Mouse (Mus musculus) embryonic facial prominence, embryonic 12.5 days (tissue): ENCODE data around the gene Hspb8. TPM values are rescaled to one million over a fixed set of nuclear protein-coding genes. Genes with fewer than 3 reads are reported as not detected.
"Not testable (repeated sequence)": the region's sequence is repeated elsewhere in the genome, so short reads cannot be mapped to it uniquely, and the experiment has no call there.

Experiments used
- ATAC-seq: fragments of 200-750 bp; cut with Nextera tagmentation; 2 replicates; pipeline ENCODE4 v1.8.0; 2017; ENCODE audit not compliant: insufficient number of reproducible peaks, insufficient read depth, low FRiP score, low TSS enrichment
- H3K27ac ChIP-seq: fragments of 300-500 bp; sonication (generic); 2 replicates; pipeline ENCODE4 v1.5.1; 2016; ENCODE audit warnings: mild to moderate bottlenecking
- H3K27me3 ChIP-seq: fragments of 300-500 bp; sonication (generic); 2 replicates; pipeline ENCODE4 v1.6.1; 2016; ENCODE audit warnings: mild to moderate bottlenecking, moderate library complexity
- H3K36me3 ChIP-seq: fragments of 300-500 bp; sonication (generic); 2 replicates; pipeline ENCODE4 v1.6.1; 2016; ENCODE audit warnings: mild to moderate bottlenecking
- H3K4me1 ChIP-seq: fragments of 300-500 bp; sonication (generic); 2 replicates; pipeline ENCODE4 v1.6.1; 2016
- H3K4me2 ChIP-seq: fragments of 300-500 bp; sonication (generic); replicated peaks from 2 replicates; pipeline ENCODE4 v1.6.1; 2016; ENCODE audit warnings: mild to moderate bottlenecking, moderate library complexity
- H3K4me3 ChIP-seq: fragments of 300-500 bp; sonication (generic); 2 replicates; pipeline ENCODE4 v1.5.1; 2016; ENCODE audit warnings: mild to moderate bottlenecking
- H3K9ac ChIP-seq: fragments of 300-500 bp; sonication (generic); 2 replicates; pipeline ENCODE4 v1.6.1; 2016; ENCODE audit warnings: mild to moderate bottlenecking, moderate library complexity
- H3K9me3 ChIP-seq: fragments of 300-500 bp; sonication (generic); 2 replicates; pipeline ENCODE4 v1.6.1; 2016; ENCODE audit warnings: mild to moderate bottlenecking, moderate library complexity
- WGBS: fragments of 180-500 bp; shearing (Covaris S2); methylation state at CpG from one replicate; pipeline ENCODE4 v1.1.7; 2016; 5-methylcytosine and 5-hydroxymethylcytosine counted together
- polyA plus RNA-seq: library from polyadenylated mRNA; unstranded; fragments of >200 nt; fragmentation: Nextera tagmentation; extraction: Ambion mirVana; gene quantifications from 2 replicates; pipeline ENCODE4 v1.2.1, GENCODE M21; 2016

Gene Hspb8
- polyA plus RNA-seq, 1 experiment from 2014 or later: 8.1 TPM

- H3K4me1 ChIP-seq: peaks cover 4% of the 10 kb centered on the region; the same call in 1 of the 2 replicates
- ATAC-seq: no peak
- no peak overlapping the region for H3K27ac ChIP-seq
- H3K36me3 ChIP-seq: no peaks in the 10 kb centered on the region
- no peaks in the 10 kb centered on the region for H3K27me3 ChIP-seq
- H3K4me2 ChIP-seq: no peak overlapping the region
- H3K9ac ChIP-seq: no peak overlapping the region
- H3K4me3 ChIP-seq: no peak overlapping the region
- WGBS: 41% methylated on average over 11 of the region's 11 CpGs
- H3K9me3 ChIP-seq: no peaks in the 10 kb centered on the region
Observed at GRCm38 (mm10) chr5:116386020-116386419, 36.6 kb downstream of the Hspb8 start.

- ATAC-seq, H3K27ac ChIP-seq, H3K36me3 ChIP-seq, H3K9ac ChIP-seq, H3K4me3 ChIP-seq, H3K9me3 ChIP-seq, H3K4me1 ChIP-seq, H3K4me2 ChIP-seq, H3K27me3 ChIP-seq: not testable (repeated sequence)
- WGBS: 91% methylated on average over 7 of the region's 7 CpGs
Observed at GRCm38 (mm10) chr5:116382646-116383045, 40.0 kb downstream of the Hspb8 start.

- ATAC-seq: no peak
- H3K27ac ChIP-seq: no peak overlapping the region
- no peak overlapping the region for H3K4me3 ChIP-seq
- no peaks in the 10 kb centered on the region for H3K9me3 ChIP-seq
- 91% methylated on average over 6 of the region's 6 CpGs for WGBS
- no peak overlapping the region for H3K4me2 ChIP-seq
- H3K36me3 ChIP-seq: no peaks in the 10 kb centered on the region
- peaks cover 4% of the 10 kb centered on the region; the same call in 1 of the 2 replicates for H3K4me1 ChIP-seq
- H3K9ac ChIP-seq: no peak overlapping the region
- H3K27me3 ChIP-seq: no peaks in the 10 kb centered on the region
Observed at GRCm38 (mm10) chr5:116381726-116382125, 40.9 kb downstream of the Hspb8 start.

GRCm38 (mm10) chr5:116381217-116381616 lies 41.4 kb downstream of the Hspb8 start:
- 77% methylated on average over 15 of the region's 15 CpGs for WGBS
- H3K27me3 ChIP-seq: no peaks in the 10 kb centered on the region
- H3K36me3 ChIP-seq: no peaks in the 10 kb centered on the region
- no peak overlapping the region for H3K27ac ChIP-seq
- no peak overlapping the region for H3K9ac ChIP-seq
- peaks cover 4% of the 10 kb centered on the region; the same call in 1 of the 2 replicates for H3K4me1 ChIP-seq
- H3K4me2 ChIP-seq: no peak overlapping the region
- no peaks in the 10 kb centered on the region for H3K9me3 ChIP-seq
- no peak overlapping the region for H3K4me3 ChIP-seq
- no peak for ATAC-seq

- Histone ChIP-seq H3K27ac (no peak overlapping the region), H3K36me3 (no peaks in the 10 kb centered on the region), H3K4me1 (peaks cover 4% of the 10 kb centered on the region; the same call in 1 of the 2 replicates), H3K27me3 (no peaks in the 10 kb centered on the region), H3K9ac (no peak overlapping the region), H3K4me3 (no peak overlapping the region), H3K9me3 (no peaks in the 10 kb centered on the region), H3K4me2 (no peak overlapping the region)
- no peak for ATAC-seq
- 82% methylated on average over 7 of the region's 7 CpGs for WGBS
Observed at GRCm38 (mm10) chr5:116380384-116380783, 42.3 kb downstream of the Hspb8 start.

- Histone ChIP-seq H3K27me3 (0 out of 2 replicates have a peak, but pooled peaks cover 3% of the 10 kb centered on the region), H3K27ac (peak overlapping the region; percentile 25; the same call in 1 of the 2 replicates), H3K4me3 (no peak overlapping the region), H3K36me3 (no peaks in the 10 kb centered on the region), H3K9me3 (no peaks in the 10 kb centered on the region), H3K4me2 (no peak overlapping the region), H3K4me1 (peaks cover 4% of the 10 kb centered on the region; the same call in 1 of the 2 replicates), H3K9ac (no peak overlapping the region)
- WGBS: 43% methylated on average over 5 of the region's 5 CpGs
- ATAC-seq: no peak
Observed at GRCm38 (mm10) chr5:116378872-116379271, 43.8 kb downstream of the Hspb8 start.

GRCm38 (mm10) chr5:116367923-116368322 lies 54.7 kb downstream of the Hspb8 start:
- no peaks in the 10 kb centered on the region for H3K9me3 ChIP-seq
- H3K4me2 ChIP-seq: no peak overlapping the region
- H3K9ac ChIP-seq: no peak overlapping the region
- 83% methylated on average over 9 of the region's 9 CpGs for WGBS
- H3K27ac ChIP-seq: no peak overlapping the region
- no peaks in the 10 kb centered on the region for H3K27me3 ChIP-seq
- H3K4me3 ChIP-seq: no peak overlapping the region
- H3K36me3 ChIP-seq: no peaks in the 10 kb centered on the region
- ATAC-seq: no peak
- H3K4me1 ChIP-seq: no peaks in the 10 kb centered on the region

GRCm38 (mm10) chr5:116366889-116367682 lies 55.6 kb downstream of the Hspb8 start:
- H3K4me2 ChIP-seq: no peak overlapping the region
- ATAC-seq: 0 out of 2 replicates have a peak, but pooled peaks have one; percentile 12
- whole genome bisulfite sequencing: 70% methylated on average over 20 of the region's 20 CpGs
- no peak overlapping the region for H3K27ac ChIP-seq
- no peaks in the 10 kb centered on the region for H3K9me3 ChIP-seq
- H3K4me3 ChIP-seq: no peak overlapping the region
- H3K36me3 ChIP-seq: no peaks in the 10 kb centered on the region
- H3K4me1 ChIP-seq: no peaks in the 10 kb centered on the region
- H3K9ac ChIP-seq: no peak overlapping the region
- H3K27me3 ChIP-seq: no peaks in the 10 kb centered on the region

- WGBS: 71% methylated on average over 6 of the region's 6 CpGs
- H3K36me3 ChIP-seq: no peaks in the 10 kb centered on the region
- no peaks in the 10 kb centered on the region for H3K27me3 ChIP-seq
- no peak overlapping the region for H3K27ac ChIP-seq
- H3K4me2 ChIP-seq: no peak overlapping the region
- 0 out of 2 replicates have a peak, but pooled peaks cover 6% of the 10 kb centered on the region for H3K4me1 ChIP-seq
- ATAC-seq: no peak
- H3K4me3 ChIP-seq: no peak overlapping the region
- H3K9me3 ChIP-seq: peaks cover 6% of the 10 kb centered on the region; the same call in 1 of the 2 replicates
- no peak overlapping the region for H3K9ac ChIP-seq
Observed at GRCm38 (mm10) chr5:116361342-116361741, 61.3 kb downstream of the Hspb8 start.

GRCm38 (mm10) chr5:116360751-116361150 lies 61.9 kb downstream of the Hspb8 start:
- peaks cover 6% of the 10 kb centered on the region; the same call in 1 of the 2 replicates for H3K9me3 ChIP-seq
- no peak overlapping the region for H3K4me2 ChIP-seq
- WGBS: 28% methylated on average over 4 of the region's 4 CpGs
- no peak overlapping the region for H3K9ac ChIP-seq
- H3K4me1 ChIP-seq: 0 out of 2 replicates have a peak, but pooled peaks cover 6% of the 10 kb centered on the region
- no peaks in the 10 kb centered on the region for H3K27me3 ChIP-seq
- no peak overlapping the region for H3K27ac ChIP-seq
- no peaks in the 10 kb centered on the region for H3K36me3 ChIP-seq
- no peak for ATAC-seq
- no peak overlapping the region for H3K4me3 ChIP-seq
